Mouse (Mus musculus): Measurements from ENCODE around the gene Tbc1d9. TPM values are rescaled to one million over a fixed set of nuclear protein-coding genes. Genes with fewer than 3 reads are reported as not detected.
"Not testable (repeated sequence)": the region's sequence is repeated elsewhere in the genome, so short reads cannot be mapped to it uniquely, and the experiment has no call there.

Gene Tbc1d9
- total and polyA plus RNA-seq, 2 experiments from 2014 or later = 18.6 to 135 TPM

DNA sequence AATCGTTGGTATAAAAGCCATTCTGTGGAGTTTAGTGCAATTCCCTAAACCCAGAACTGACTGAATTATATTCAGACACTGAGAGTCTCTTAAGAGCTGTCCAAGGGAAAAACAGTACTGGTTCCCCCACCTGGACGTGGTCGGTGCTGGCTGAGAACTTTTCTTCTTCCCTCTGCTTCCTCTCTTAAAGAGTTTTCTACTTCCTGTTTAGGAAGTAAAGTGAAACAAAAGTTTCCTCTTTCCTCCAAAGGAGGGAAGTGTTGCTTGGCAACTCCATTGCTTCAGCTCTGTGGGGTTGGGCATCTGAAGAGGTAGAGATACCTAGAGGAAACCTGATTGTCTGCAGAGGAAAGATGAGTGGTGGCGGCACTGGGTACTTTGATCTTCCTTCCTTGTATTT, 132.2 kb downstream of the Tbc1d9 start:
- H3K4me3 ChIP-seq (ENCODE audit: low read depth, low read length) = no peak overlapping the region
- no peaks in the 10 kb centered on the region for H3K9me3 ChIP-seq (ENCODE audit: low read length)
- no peak for ATAC-seq (ENCODE audit: low FRiP score)
- H3K4me1 ChIP-seq (ENCODE audit: insufficient read depth, low read length) = no peaks in the 10 kb centered on the region
- no peak overlapping the region for H3K27ac ChIP-seq (ENCODE audit: low read depth, low read length)
- no peak for DNase-seq (ENCODE audit: low spot score)
- H3K36me3 ChIP-seq (ENCODE audit: insufficient read depth, low read length) = no peaks in the 10 kb centered on the region
- H3K27me3 ChIP-seq (ENCODE audit: insufficient read depth, low read length) = no peaks in the 10 kb centered on the region
- H3K4me2 ChIP-seq (ENCODE audit: low read depth, low read length, poor library complexity, severe bottlenecking) = no peak overlapping the region
- H3K9ac ChIP-seq (replicated peaks; ENCODE audit: low read length, poor library complexity, severe bottlenecking) = no peak overlapping the region
- 81% methylated on average over 4 of the region's 4 CpGs for WGBS
- TF ChIP-seq CTCF (IDR thresholded peaks at IDR 0.05) = no peak

DNA sequence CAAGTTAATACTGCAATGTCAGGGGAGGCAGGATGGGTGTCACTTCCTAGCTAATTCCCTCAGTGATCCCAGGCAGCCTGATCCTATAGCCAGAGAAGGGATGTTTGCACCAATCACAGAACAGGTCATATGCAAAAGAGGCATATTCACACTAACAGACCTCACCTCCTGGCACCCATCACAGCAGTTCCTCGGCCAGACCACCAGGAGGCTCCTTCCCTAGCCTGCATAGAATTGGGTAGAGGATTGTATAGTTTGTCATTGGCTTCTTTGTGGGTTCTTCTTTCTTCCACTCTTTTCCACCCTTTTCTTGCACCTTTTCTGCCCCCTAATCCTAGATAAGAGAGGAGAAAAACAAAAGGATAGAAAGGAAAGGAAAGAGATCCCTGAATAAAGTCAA, 135.0 kb downstream of the Tbc1d9 start:
- Histone ChIP-seq H3K4me2 (ENCODE audit: low read depth, low read length, poor library complexity, severe bottlenecking) (no peak overlapping the region), H3K27me3 (ENCODE audit: insufficient read depth, low read length) (no peaks in the 10 kb centered on the region), H3K9ac (replicated peaks; ENCODE audit: low read length, poor library complexity, severe bottlenecking) (no peak overlapping the region), H3K27ac (ENCODE audit: low read depth, low read length) (no peak overlapping the region), H3K36me3 (ENCODE audit: insufficient read depth, low read length) (no peaks in the 10 kb centered on the region), H3K4me3 (ENCODE audit: low read depth, low read length) (no peak overlapping the region), H3K4me1 (ENCODE audit: insufficient read depth, low read length) (no peaks in the 10 kb centered on the region), H3K9me3 (ENCODE audit: low read length) (no peaks in the 10 kb centered on the region)
- peak; percentile 25 for TF ChIP-seq CTCF (IDR thresholded peaks at IDR 0.05)
- no peak for ATAC-seq (ENCODE audit: low FRiP score)
- WGBS = 56% methylated on average over 1 of the region's 1 CpGs
- no peak for DNase-seq (ENCODE audit: low spot score)

DNA sequence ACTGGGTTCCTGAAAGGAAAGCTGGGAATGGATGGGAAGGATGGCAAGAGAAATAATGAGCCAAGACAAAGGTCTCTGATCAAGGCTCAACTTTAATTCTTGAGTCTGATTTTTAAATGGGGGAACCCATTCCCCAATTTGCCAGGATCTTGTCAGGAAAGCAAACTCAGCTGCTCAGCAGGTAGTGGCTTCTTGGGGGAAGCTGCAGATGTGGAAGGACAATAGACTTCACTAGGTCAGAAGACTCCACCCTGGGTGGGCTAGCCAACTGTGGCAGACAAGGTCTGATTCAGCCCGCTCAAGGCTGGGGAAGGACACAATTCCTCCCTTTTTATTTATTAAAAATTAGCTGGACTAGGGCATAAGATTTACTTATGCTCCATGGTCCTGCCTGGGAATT, 139.8 kb downstream of the Tbc1d9 start:
- H3K36me3 ChIP-seq (ENCODE audit: insufficient read depth, low read length) = no peaks in the 10 kb centered on the region
- 78% methylated on average over 1 of the region's 1 CpGs for WGBS

DNA sequence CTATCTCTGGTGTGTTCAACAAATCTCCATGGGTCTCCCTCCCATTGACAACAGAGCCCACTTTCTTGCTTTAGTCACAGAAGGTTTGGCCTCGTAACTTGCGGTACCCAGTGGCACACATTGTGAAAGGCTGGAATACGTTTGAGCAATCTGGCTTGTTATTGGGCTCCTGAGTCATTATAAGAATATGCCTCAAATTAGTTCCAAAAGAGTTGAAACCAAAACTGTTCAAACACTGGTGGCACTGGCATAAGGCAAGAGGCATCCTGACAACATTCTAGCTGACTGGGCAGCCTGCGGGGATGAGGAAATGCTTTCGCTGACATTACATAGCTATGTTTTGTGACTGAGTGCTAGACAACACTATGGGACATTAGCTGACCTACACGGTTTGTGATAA, 144.7 kb downstream of the Tbc1d9 start:
- no peak for DNase-seq (ENCODE audit: low spot score)
- Histone ChIP-seq H3K9ac (replicated peaks; ENCODE audit: low read length, poor library complexity, severe bottlenecking) (no peak overlapping the region), H3K4me3 (ENCODE audit: low read depth, low read length) (no peak overlapping the region), H3K9me3 (ENCODE audit: low read length) (no peaks in the 10 kb centered on the region), H3K27me3 (ENCODE audit: insufficient read depth, low read length) (no peaks in the 10 kb centered on the region), H3K36me3 (ENCODE audit: insufficient read depth, low read length) (peaks cover 3% of the 10 kb centered on the region; the same call in 1 of the 2 replicates), H3K27ac (ENCODE audit: low read depth, low read length) (no peak overlapping the region), H3K4me2 (ENCODE audit: low read depth, low read length, poor library complexity, severe bottlenecking) (no peak overlapping the region), H3K4me1 (ENCODE audit: insufficient read depth, low read length) (no peaks in the 10 kb centered on the region)
- 93% methylated on average over 6 of the region's 6 CpGs for WGBS
- ATAC-seq (ENCODE audit: low FRiP score) = no peak
- no peak for TF ChIP-seq CTCF (IDR thresholded peaks at IDR 0.05)

More for the DNA sequence above, 139.8 kb downstream of the Tbc1d9 start:
- no peak for TF ChIP-seq CTCF (IDR thresholded peaks at IDR 0.05)
- DNase-seq (ENCODE audit: low spot score) (no peak), ATAC-seq (ENCODE audit: low FRiP score) (no peak)
- H3K4me1 ChIP-seq (ENCODE audit: insufficient read depth, low read length) = no peaks in the 10 kb centered on the region
- H3K4me3 ChIP-seq (ENCODE audit: low read depth, low read length) = no peak overlapping the region
- no peaks in the 10 kb centered on the region for H3K27me3 ChIP-seq (ENCODE audit: insufficient read depth, low read length)
- H3K9me3 ChIP-seq (ENCODE audit: low read length) = no peaks in the 10 kb centered on the region
- no peak overlapping the region for H3K27ac ChIP-seq (ENCODE audit: low read depth, low read length)
- H3K9ac ChIP-seq (replicated peaks; ENCODE audit: low read length, poor library complexity, severe bottlenecking) = no peak overlapping the region
- H3K4me2 ChIP-seq (ENCODE audit: low read depth, low read length, poor library complexity, severe bottlenecking) = no peak overlapping the region

DNA sequence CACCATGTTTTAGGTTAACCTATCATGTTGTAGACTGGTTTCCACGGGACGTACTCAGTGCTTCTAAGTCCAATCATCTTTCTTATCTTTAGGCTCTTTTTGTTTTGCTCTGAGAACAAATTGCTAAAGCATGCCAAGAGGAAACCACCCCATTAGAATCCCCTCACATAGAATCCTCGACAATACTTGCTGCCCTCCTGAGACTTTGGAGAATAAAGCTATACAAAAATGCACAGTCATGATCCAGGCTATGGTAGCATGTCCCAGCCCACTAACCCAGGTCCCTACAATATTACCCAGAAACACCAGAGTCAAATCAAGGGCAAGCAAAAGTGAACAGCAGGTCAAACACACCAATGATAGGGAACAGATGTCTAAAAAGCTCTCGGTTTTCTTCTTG, 149.9 kb downstream of the Tbc1d9 start:
- H3K27me3 ChIP-seq (ENCODE audit: insufficient read depth, low read length); H3K9ac ChIP-seq (replicated peaks; ENCODE audit: low read length, poor library complexity, severe bottlenecking); H3K4me2 ChIP-seq (ENCODE audit: low read depth, low read length, poor library complexity, severe bottlenecking); H3K9me3 ChIP-seq (ENCODE audit: low read length); DNase-seq (ENCODE audit: low spot score); H3K27ac ChIP-seq (ENCODE audit: low read depth, low read length); H3K4me3 ChIP-seq (ENCODE audit: low read depth, low read length); ATAC-seq (ENCODE audit: low FRiP score); H3K4me1 ChIP-seq (ENCODE audit: insufficient read depth, low read length): not testable (repeated sequence)
- peaks cover 22% of the 10 kb centered on the region for H3K36me3 ChIP-seq (ENCODE audit: insufficient read depth, low read length)
- 89% methylated on average over 4 of the region's 4 CpGs for WGBS

DNA sequence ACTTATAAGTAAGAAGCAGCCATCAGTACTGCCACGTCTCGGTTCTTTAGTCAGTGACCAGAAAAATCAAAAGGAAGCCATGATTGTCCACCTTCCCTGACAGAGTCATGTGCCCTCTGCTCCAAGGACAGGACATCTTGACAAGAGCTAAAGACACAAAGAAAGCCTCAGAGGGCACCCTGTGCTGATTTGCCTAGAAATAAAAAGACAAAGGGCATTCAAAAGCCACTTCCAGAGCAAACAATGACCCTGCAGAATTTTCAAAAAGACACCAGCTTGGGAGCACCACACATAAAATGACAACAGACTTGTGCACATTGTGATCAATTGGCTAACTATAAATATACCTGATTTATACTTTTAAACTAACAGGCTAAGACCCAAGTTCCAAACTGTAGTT, 150.5 kb downstream of the Tbc1d9 start:
- H3K4me2 ChIP-seq (ENCODE audit: low read depth, low read length, poor library complexity, severe bottlenecking) = no peak overlapping the region
- H3K27ac ChIP-seq (ENCODE audit: low read depth, low read length) = no peak overlapping the region
- 79% methylated on average over 2 of the region's 2 CpGs for WGBS
- no peaks in the 10 kb centered on the region for H3K9me3 ChIP-seq (ENCODE audit: low read length)
- ATAC-seq (ENCODE audit: low FRiP score) (no peak), DNase-seq (ENCODE audit: low spot score) (no peak)
- H3K27me3 ChIP-seq (ENCODE audit: insufficient read depth, low read length) = no peaks in the 10 kb centered on the region
- H3K4me1 ChIP-seq (ENCODE audit: insufficient read depth, low read length) = no peaks in the 10 kb centered on the region
- H3K36me3 ChIP-seq (ENCODE audit: insufficient read depth, low read length) = peaks cover 25% of the 10 kb centered on the region
- TF ChIP-seq CTCF (IDR thresholded peaks at IDR 0.05) = no peak
- no peak overlapping the region for H3K4me3 ChIP-seq (ENCODE audit: low read depth, low read length)
- no peak overlapping the region for H3K9ac ChIP-seq (replicated peaks; ENCODE audit: low read length, poor library complexity, severe bottlenecking)

Measured in midbrain, postnatal 0 days (tissue).